Comparison of ENCODE assay signal across 28 mouse cellular contexts in genomic region chr11:107674601-107675000, GRCm38 (mm10). TPM values are rescaled to one million over a fixed set of nuclear protein-coding genes. Genes with fewer than 3 reads are reported as not detected.
DNase-seq lines count a peak whose midpoint lies in the region; ATAC-seq and TF ChIP-seq lines count a peak whose summit lies in the region.
"Had no signal": no experiment of that assay in that cellular context is flagged by ENCODE, and none has a peak within 500 bp of the region (broad histone marks: within the 10 kb centered on the region; RNA-seq: fewer than 3 reads in every experiment).

No protein-coding gene starts in this region.

- WGBS in forebrain, embryonic 11.5 days = 92% methylated on average over 8 of the region's 8 CpGs
- WGBS in forebrain, embryonic 16.5 days = 94% methylated on average over 8 of the region's 8 CpGs
- 78% methylated on average over 8 of the region's 8 CpGs for WGBS in lung, postnatal 0 days

- no peaks in the 10 kb centered on the region; the same call in 1 of the 2 replicates for H3K4me1 ChIP-seq in forebrain, embryonic 11.5 days (replicated peaks; ENCODE audit: control insufficient read depth, insufficient read depth, low read length)
- peaks cover 11% of the 10 kb centered on the region for H3K4me1 ChIP-seq in forebrain, embryonic 16.5 days (replicated peaks; ENCODE audit: control insufficient read depth, insufficient read depth, low read length)
- H3K4me1 ChIP-seq in lung, postnatal 0 days (ENCODE audit: insufficient read depth, low read depth, low read length) = no peaks in the 10 kb centered on the region
- H3K4me1 ChIP-seq: embryonic facial prominence, embryonic 15.5 days had no signal

- TF ChIP-seq CTCF in lung, postnatal 0 days (IDR thresholded peaks at IDR 0.05) = no peak
- TF ChIP-seq CTCF in left cerebral cortex, adult 2 months (IDR thresholded peaks at IDR 0.05) = no peak

- no peaks in the 10 kb centered on the region for H3K9me3 ChIP-seq in forebrain, embryonic 11.5 days (ENCODE audit: control insufficient read depth, low read length)
- H3K9me3 ChIP-seq in forebrain, embryonic 16.5 days (ENCODE audit: control insufficient read depth, low read length) = no peaks in the 10 kb centered on the region
- no peaks in the 10 kb centered on the region for H3K9me3 ChIP-seq in lung, postnatal 0 days (ENCODE audit: low read length)
- H3K9me3 ChIP-seq: embryonic facial prominence, embryonic 13.5 days; embryonic facial prominence, embryonic 15.5 days; forebrain, embryonic 12.5 days had no signal

- peak; percentile 6 for DNase-seq in forebrain, embryonic 11.5 days (ENCODE audit: low spot score)
- no peak for DNase-seq in lung, postnatal 0 days (ENCODE audit: low spot score)
- DNase-seq in lung, postnatal 14 days = no peak
- DNase-seq in Muller cell, postnatal 12 days (ENCODE audit: inconsistent ontology term) = peak; percentile 36
- peak; percentile 6 for DNase-seq in adipocyte (ENCODE audit: low spot score)
- no peak for DNase-seq in left cerebral cortex, adult 2 months (ENCODE audit: extremely low spot score in 1 of 2, low spot score in 2 of 2)
- DNase-seq: B cell, adult 2 months; cerebellum, adult 11 months; cerebellum, adult 18-20 months; cerebellum, adult 8-10 months; cerebellum, adult 9-11 months; cerebellum, postnatal 14 days; cerebellum, postnatal 36 days; embryo, embryonic 11 days; forebrain, postnatal 0 days had no signal

- no peak for ATAC-seq in forebrain, embryonic 11.5 days (replicated peaks; ENCODE audit: low FRiP score)
- no peak for ATAC-seq in forebrain, embryonic 16.5 days
- peak; percentile 40 for ATAC-seq in lung, postnatal 0 days
- ATAC-seq in megakaryocyte progenitor cell, adult 5-6 weeks (replicated peaks; ENCODE audit: poor library complexity) = no peak
- ATAC-seq: activated CD4-positive, CD25-positive, alpha-beta regulatory T cell, adult 4 months; CD4-positive, CD25-positive, alpha-beta regulatory T cell, adult 4 months; forebrain, embryonic 14.5 days; forebrain, postnatal 0 days had no signal

- H3K4me2 ChIP-seq in forebrain, embryonic 11.5 days (ENCODE audit: low read depth, low read length, severe bottlenecking) = no peak overlapping the region
- no peak overlapping the region for H3K4me2 ChIP-seq in forebrain, embryonic 16.5 days (ENCODE audit: low read length)
- no peak overlapping the region for H3K4me2 ChIP-seq in lung, postnatal 0 days (replicated peaks; ENCODE audit: low read depth, low read length)
- H3K4me2 ChIP-seq: embryonic facial prominence, embryonic 13.5 days; embryonic facial prominence, embryonic 15.5 days; forebrain, embryonic 12.5 days had no signal

- H3K27me3 ChIP-seq in forebrain, embryonic 11.5 days (ENCODE audit: control insufficient read depth, insufficient read depth, low read length) = no peaks in the 10 kb centered on the region
- H3K27me3 ChIP-seq in forebrain, embryonic 16.5 days (replicated peaks; ENCODE audit: control insufficient read depth, insufficient read depth, low read length) = no peaks in the 10 kb centered on the region
- no peaks in the 10 kb centered on the region for H3K27me3 ChIP-seq in lung, postnatal 0 days (replicated peaks; ENCODE audit: insufficient read depth, low read length)
- H3K27me3 ChIP-seq: CH12.LX; embryonic facial prominence, embryonic 13.5 days; embryonic facial prominence, embryonic 15.5 days; forebrain, embryonic 12.5 days had no signal

- H3K4me3 ChIP-seq in forebrain, embryonic 11.5 days (ENCODE audit: low read depth, low read length) = no peak overlapping the region
- no peak overlapping the region for H3K4me3 ChIP-seq in forebrain, embryonic 16.5 days (replicated peaks; ENCODE audit: low read length)
- no peak overlapping the region for H3K4me3 ChIP-seq in lung, postnatal 0 days (ENCODE audit: low read depth, low read length)
- no peak overlapping the region for H3K4me3 ChIP-seq in left cerebral cortex, adult 2 months
- H3K4me3 ChIP-seq: embryonic facial prominence, embryonic 13.5 days; embryonic facial prominence, embryonic 15.5 days; forebrain, embryonic 12.5 days had no signal

- peaks cover 4% of the 10 kb centered on the region; the same call in 1 of the 2 replicates for H3K36me3 ChIP-seq in forebrain, embryonic 11.5 days (ENCODE audit: control insufficient read depth, insufficient read depth, low read length)
- H3K36me3 ChIP-seq in forebrain, embryonic 16.5 days (ENCODE audit: control insufficient read depth, insufficient read depth) = peaks cover 23% of the 10 kb centered on the region
- peaks cover 19% of the 10 kb centered on the region for H3K36me3 ChIP-seq in lung, postnatal 0 days (ENCODE audit: insufficient read depth, low read length)

- intact Hi-C loops in left cerebral cortex, adult 2 months (cut with DNase I) = no loop called here

- TF ChIP-seq EP300 in lung, postnatal 0 days (IDR thresholded peaks at IDR 0.05) = no peak

- H3K9ac ChIP-seq in forebrain, embryonic 11.5 days (ENCODE audit: low read length) = no peak overlapping the region
- no peak overlapping the region for H3K9ac ChIP-seq in forebrain, embryonic 16.5 days (replicated peaks; ENCODE audit: low read depth, low read length)
- no peak overlapping the region for H3K9ac ChIP-seq in lung, postnatal 0 days (replicated peaks; ENCODE audit: low read depth)
- H3K9ac ChIP-seq: embryonic facial prominence, embryonic 13.5 days; embryonic facial prominence, embryonic 15.5 days; forebrain, embryonic 12.5 days; forebrain, postnatal 0 days had no signal

- no peak overlapping the region for H3K27ac ChIP-seq in forebrain, embryonic 11.5 days (ENCODE audit: low read depth, low read length)
- no peak overlapping the region for H3K27ac ChIP-seq in forebrain, embryonic 16.5 days (ENCODE audit: low read length)
- H3K27ac ChIP-seq in lung, postnatal 0 days (ENCODE audit: low read length) = no peak overlapping the region
- H3K27ac ChIP-seq in left cerebral cortex, adult 2 months = no peak overlapping the region
- H3K27ac ChIP-seq: embryonic facial prominence, embryonic 15.5 days; forebrain, embryonic 12.5 days had no signal

RNA-seq across cellular contexts. Expression of gene Cacng1, which starts 41.7 kb away (rescaled TPM):
- 0.21 TPM in 1 of 2 replicates, not detected in the other for polyA plus RNA-seq in forebrain, embryonic 11.5 days (2014; fragmentation: Nextera tagmentation; extraction: Ambion mirVana)
- 0.26 and 0.39 TPM in 2 replicates for polyA plus RNA-seq in forebrain, embryonic 16.5 days (2015; fragmentation: Nextera tagmentation; extraction: Ambion mirVana)
- 0.14 and 1.6 TPM in 2 replicates for polyA plus RNA-seq in lung, postnatal 0 days (2015; fragmentation: Nextera tagmentation; extraction: Ambion mirVana)
- total RNA-seq in megakaryocyte progenitor cell, adult 5-6 weeks (2015) = not detected in 2 replicates
- total RNA-seq in megakaryocyte progenitor cell, adult 5-6 weeks (2017) = not detected in 2 replicates
- not detected for total RNA-seq in left cerebral cortex, adult 2 months (2021)
- total RNA-seq: adrenal gland, adult 2 months; CH12.LX; common myeloid progenitor, adult 5-6 weeks; G1E had no signal
- polyA plus RNA-seq: activated CD4-positive, CD25-positive, alpha-beta regulatory T cell, adult 4 months; CD4-positive, CD25-positive, alpha-beta regulatory T cell, adult 4 months; embryonic facial prominence, embryonic 11.5 days had no signal

Comparison
In these comparisons a context has a peak if more than half of its experiments do, and no peak if none do; other contexts are left out.
1. DNase-seq: peak in forebrain, embryonic 11.5 days (single experiment), Muller cell, postnatal 12 days (single experiment) and adipocyte (single experiment); none in lung, postnatal 0 days (single experiment), lung, postnatal 14 days (single experiment) and left cerebral cortex, adult 2 months (0 of 2).